ENCODE assay signal across 10 mouse cellular contexts in the genomic region with DNA sequence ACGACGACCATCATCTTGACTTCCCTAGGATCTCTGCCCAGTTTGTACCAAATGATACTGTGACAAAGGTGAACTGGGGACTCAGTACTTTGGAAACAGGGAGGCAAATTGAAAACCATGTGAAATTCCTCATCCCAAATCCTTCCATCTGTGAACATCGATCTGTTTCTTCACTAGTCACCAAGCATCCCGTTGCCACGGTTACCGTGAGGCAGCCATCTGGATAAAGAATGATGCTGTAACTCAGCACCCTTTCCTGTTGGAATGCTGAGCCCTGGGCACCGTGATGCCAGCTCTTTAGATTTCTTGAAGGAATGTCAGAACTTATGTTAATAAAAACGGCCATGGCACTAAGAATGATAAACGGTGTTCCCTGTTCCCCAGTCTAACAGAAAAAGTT. TPM values are rescaled to one million over a fixed set of nuclear protein-coding genes. Genes with fewer than 3 reads are reported as not detected.
DNase-seq lines count a peak whose midpoint lies in the region; ATAC-seq and TF ChIP-seq lines count a peak whose summit lies in the region.
"Had no signal": no experiment of that assay in that cellular context is flagged by ENCODE, and none has a peak within 500 bp of the region (broad histone marks: within the 10 kb centered on the region; RNA-seq: fewer than 3 reads in every experiment).

No protein-coding gene starts in this region.

- H3K4me3 ChIP-seq in hindbrain, postnatal 0 days (ENCODE audit: low read length): no peak overlapping the region
- no peak overlapping the region for H3K4me3 ChIP-seq in kidney, embryonic 15.5 days (replicated peaks)
- H3K4me3 ChIP-seq: liver, embryonic 15.5 days had no signal

- no peaks in the 10 kb centered on the region for H3K27me3 ChIP-seq in hindbrain, postnatal 0 days (ENCODE audit: insufficient read depth, low read length)
- peaks cover 7% of the 10 kb centered on the region; the same call in 1 of the 2 replicates for H3K27me3 ChIP-seq in kidney, embryonic 15.5 days

- no peak for TF ChIP-seq CTCF in hindbrain, postnatal 0 days (IDR thresholded peaks at IDR 0.05; ENCODE audit: low read depth)

- H3K9me3 ChIP-seq in hindbrain, postnatal 0 days (ENCODE audit: low read length): no peaks in the 10 kb centered on the region
- H3K9me3 ChIP-seq in kidney, embryonic 15.5 days (replicated peaks): no peaks in the 10 kb centered on the region
- H3K9me3 ChIP-seq: liver, embryonic 15.5 days had no signal

- no peak overlapping the region for H3K4me2 ChIP-seq in hindbrain, postnatal 0 days (ENCODE audit: low read depth, low read length)
- no peak overlapping the region for H3K4me2 ChIP-seq in kidney, embryonic 15.5 days
- H3K4me2 ChIP-seq: liver, embryonic 15.5 days had no signal

- no peak for ATAC-seq in hindbrain, postnatal 0 days
- ATAC-seq in kidney, embryonic 15.5 days (replicated peaks; ENCODE audit: low FRiP score): no peak

- WGBS in hindbrain, postnatal 0 days: 35% methylated on average over 9 of the region's 9 CpGs
- 82% methylated on average over 9 of the region's 9 CpGs for WGBS in kidney, embryonic 15.5 days

- peak; percentile 26 for DNase-seq in R1 (ENCODE audit: low read depth, low spot score)
- peak; percentile 68 for DNase-seq in embryo, embryonic 11 days
- DNase-seq in hindbrain, postnatal 0 days (ENCODE audit: low spot score): peak; percentile 72
- peak; percentile 82 for DNase-seq in mesoderm, embryonic 11.5 days (ENCODE audit: low read depth, low spot score)
- no peak for DNase-seq in kidney, postnatal 10 days
- DNase-seq in adrenal gland, adult (ENCODE audit: inconsistent age in 2 of 2, low spot score in 1 of 2): no peak
- DNase-seq: adrenal gland, postnatal 36 days; kidney, adult 9 months had no signal

- no peaks in the 10 kb centered on the region for H3K4me1 ChIP-seq in hindbrain, postnatal 0 days (ENCODE audit: insufficient read depth, low read length)
- peaks cover 3% of the 10 kb centered on the region; the same call in 1 of the 2 replicates for H3K4me1 ChIP-seq in kidney, embryonic 15.5 days
- H3K4me1 ChIP-seq: liver, embryonic 15.5 days had no signal

- H3K36me3 ChIP-seq in hindbrain, postnatal 0 days (ENCODE audit: insufficient read depth, low read length): no peaks in the 10 kb centered on the region
- no peaks in the 10 kb centered on the region for H3K36me3 ChIP-seq in kidney, embryonic 15.5 days
- H3K36me3 ChIP-seq: liver, embryonic 15.5 days had no signal

- H3K9ac ChIP-seq in hindbrain, postnatal 0 days (replicated peaks; ENCODE audit: low read length): no peak overlapping the region
- no peak overlapping the region for H3K9ac ChIP-seq in kidney, embryonic 15.5 days
- H3K9ac ChIP-seq: liver, embryonic 15.5 days had no signal

- H3K27ac ChIP-seq in hindbrain, postnatal 0 days: no peak overlapping the region
- no peak overlapping the region for H3K27ac ChIP-seq in kidney, embryonic 15.5 days
- H3K27ac ChIP-seq: liver, embryonic 15.5 days had no signal

RNA-seq across cellular contexts. Expression of a gene that starts 29.5 kb away (rescaled TPM):
- total RNA-seq in hindbrain, postnatal 0 days (2014; rRNA removed): 156 and 159 TPM in 2 replicates
- 304 and 314 TPM in 2 replicates for polyA plus RNA-seq in hindbrain, postnatal 0 days (2015; fragmentation: Nextera tagmentation; extraction: Ambion mirVana)
- polyA plus RNA-seq in kidney, embryonic 15.5 days (2015; fragmentation: Nextera tagmentation; extraction: Ambion mirVana): 657 and 728 TPM in 2 replicates

RNA-seq across cellular contexts. Expression of a gene that starts 41.0 kb away (rescaled TPM):
- total RNA-seq in hindbrain, postnatal 0 days (2014; rRNA removed): 14.1 and 16.3 TPM in 2 replicates
- polyA plus RNA-seq in hindbrain, postnatal 0 days (2015; fragmentation: Nextera tagmentation; extraction: Ambion mirVana): 11.9 and 15.0 TPM in 2 replicates
- polyA plus RNA-seq in kidney, embryonic 15.5 days (2015; fragmentation: Nextera tagmentation; extraction: Ambion mirVana): 35.0 and 36.6 TPM in 2 replicates

RNA-seq across cellular contexts. Expression of a gene that starts 47.2 kb away (rescaled TPM):
- total RNA-seq in hindbrain, postnatal 0 days (2014; rRNA removed): 0.52 and 0.54 TPM in 2 replicates
- 0.21 and 0.23 TPM in 2 replicates for polyA plus RNA-seq in hindbrain, postnatal 0 days (2015; fragmentation: Nextera tagmentation; extraction: Ambion mirVana)
- polyA plus RNA-seq in kidney, embryonic 15.5 days (2015; fragmentation: Nextera tagmentation; extraction: Ambion mirVana): 1.4 and 1.8 TPM in 2 replicates

Comparison
In these comparisons a context has a peak if more than half of its experiments do, and no peak if none do; other contexts are left out.
1. DNase-seq: peak in R1 (single experiment), embryo, embryonic 11 days (single experiment), hindbrain, postnatal 0 days (single experiment) and mesoderm, embryonic 11.5 days (single experiment); none in kidney, postnatal 10 days (single experiment) and adrenal gland, adult (0 of 2).